Mouse (Mus musculus): ENCODE data around the gene H60b.
"Not testable (repeated sequence)": the region's sequence is repeated elsewhere in the genome, so short reads cannot be mapped to it uniquely, and the experiment has no call there.

GRCm38 (mm10) chr10:22223474-22224349 lies 65.3 kb downstream of the H60b start:
- TF ChIP-seq TAL1, GATA1 (IDR thresholded peaks at IDR 0.05; ENCODE audit: low read length): not testable (repeated sequence)

Data from erythroblast, embryonic 14.5 days (primary cell).